8 mouse cellular contexts compared by ENCODE assay signal in the genomic region with DNA sequence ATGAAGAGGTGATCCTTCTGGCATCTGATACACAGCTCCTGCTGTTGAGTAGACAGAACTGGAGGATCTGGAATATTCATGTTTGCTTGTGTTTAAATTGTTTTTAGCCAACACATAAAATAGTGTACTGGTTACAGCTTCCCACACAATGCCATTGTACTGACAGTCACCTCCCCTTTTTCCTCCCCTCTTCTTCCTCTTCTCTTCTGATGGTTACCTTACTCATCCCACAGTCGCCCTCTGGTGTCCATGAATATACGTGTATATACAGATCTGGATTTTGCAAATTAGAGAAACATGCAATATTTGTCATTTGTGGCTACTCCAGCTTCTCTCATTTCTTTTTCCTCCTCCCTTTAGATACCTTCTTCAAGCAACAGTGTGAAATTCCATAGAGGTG. TPM values are rescaled to one million over a fixed set of nuclear protein-coding genes. Genes with fewer than 3 reads are reported as not detected.
DNase-seq lines count a peak whose midpoint lies in the region; ATAC-seq and TF ChIP-seq lines count a peak whose summit lies in the region.

No protein-coding gene starts in this region.

- TF ChIP-seq EP300 in liver, embryonic 14.5 days (IDR thresholded peaks at IDR 0.05; ENCODE audit: low read depth): no peak

- no peaks in the 10 kb centered on the region for H3K9me3 ChIP-seq in heart, embryonic 11.5 days (replicated peaks; ENCODE audit: control insufficient read depth, low read length)
- H3K9me3 ChIP-seq in liver, embryonic 14.5 days (ENCODE audit: control insufficient read depth, low read length): no peaks in the 10 kb centered on the region

- H3K27me3 ChIP-seq in heart, embryonic 11.5 days (ENCODE audit: control insufficient read depth, insufficient read depth, low read length): no peaks in the 10 kb centered on the region
- no peaks in the 10 kb centered on the region for H3K27me3 ChIP-seq in liver, embryonic 14.5 days (ENCODE audit: control insufficient read depth, insufficient read depth, low read length)

- DNase-seq in heart, postnatal 10 days: peak; percentile 32 to 44
- DNase-seq in 416B (ENCODE audit: low read depth) (peak; percentile 82), NIH3T3 (ENCODE audit: low read depth) (peak; percentile 35)
- peak in 1 of 3 experiments; percentile 7 for DNase-seq in liver, embryonic 14.5 days (ENCODE audit: low read depth in 3 of 3, low spot score in 3 of 3)
- DNase-seq in thymus, postnatal 10 days (ENCODE audit: low spot score in 2 of 2): peak; percentile 65 to 86
- no peak for DNase-seq in cerebellum, adult 11 months

- intact Hi-C loops in heart, postnatal 10 days (cut with DNase I): no loop called here

- H3K4me3 ChIP-seq in heart, embryonic 11.5 days (ENCODE audit: low read depth, low read length): no peak overlapping the region
- no peak overlapping the region for H3K4me3 ChIP-seq in liver, embryonic 14.5 days (ENCODE audit: insufficient read depth in 1 of 2, low read depth in 2 of 2, low read length in 2 of 2)

- H3K4me1 ChIP-seq in heart, embryonic 11.5 days (ENCODE audit: control insufficient read depth, insufficient read depth, low read length): no peaks in the 10 kb centered on the region
- no peaks in the 10 kb centered on the region for H3K4me1 ChIP-seq in liver, embryonic 14.5 days (replicated peaks; ENCODE audit: control insufficient read depth in 2 of 2, insufficient read depth in 2 of 2, low read length in 1 of 2)

- no peak overlapping the region for H3K27ac ChIP-seq in heart, embryonic 11.5 days (ENCODE audit: low read depth, low read length)
- no peak overlapping the region for H3K27ac ChIP-seq in liver, embryonic 14.5 days

- peak; percentile 42; the same call in 1 of the 2 replicates for TF ChIP-seq CTCF in liver, embryonic 14.5 days (IDR thresholded peaks at IDR 0.05; ENCODE audit: low read depth)

- 36% methylated on average over 2 of the region's 2 CpGs for WGBS in heart, embryonic 11.5 days (ENCODE audit: insufficient replicate concordance)
- WGBS in liver, embryonic 14.5 days (ENCODE audit: insufficient replicate concordance): 9% methylated on average over 2 of the region's 2 CpGs

- ATAC-seq in heart, embryonic 11.5 days (replicated peaks; ENCODE audit: insufficient number of reproducible peaks, low FRiP score, low TSS enrichment): no peak
- no peak for ATAC-seq in liver, embryonic 14.5 days (ENCODE audit: insufficient read depth)
- no peak for ATAC-seq in inflammation-experienced regulatory T-cells, adult 6 months

- no peak overlapping the region for H3K4me2 ChIP-seq in heart, embryonic 11.5 days
- H3K4me2 ChIP-seq in liver, embryonic 14.5 days (ENCODE audit: low read depth): no peak overlapping the region

- H3K36me3 ChIP-seq in heart, embryonic 11.5 days (ENCODE audit: control insufficient read depth, insufficient read depth, low read length): no peaks in the 10 kb centered on the region
- H3K36me3 ChIP-seq in liver, embryonic 14.5 days (replicated peaks; ENCODE audit: control insufficient read depth, insufficient read depth, low read depth): no peaks in the 10 kb centered on the region

- H3K9ac ChIP-seq in heart, embryonic 11.5 days (ENCODE audit: low read depth, low read length): no peak overlapping the region
- H3K9ac ChIP-seq in liver, embryonic 14.5 days (replicated peaks): no peak overlapping the region

RNA-seq across cellular contexts. Expression of gene Slfn1, which starts 1.5 kb away (rescaled TPM):
- under 1 TPM; 0.22 to 0.31 TPM for total RNA-seq in heart, postnatal 10 days (2021)
- polyA plus RNA-seq in heart, embryonic 11.5 days (2014; fragmentation: Nextera tagmentation; extraction: Ambion mirVana): not detected in 2 replicates
- 0.12 and 0.21 TPM in 2 replicates for polyA plus RNA-seq in liver, embryonic 14.5 days (2012; rRNA removed)
- polyA plus RNA-seq in liver, embryonic 14.5 days (2014; fragmentation: Nextera tagmentation; extraction: Ambion mirVana): 0.08 and 0.28 TPM in 2 replicates
- polyA plus RNA-seq in inflammation-experienced regulatory T-cells, adult 6 months (2017; shearing (Covaris generic)): 100 to 1,000 TPM; 143 to 239 (median 228) TPM

RNA-seq across cellular contexts. Expression of gene Slfn2, which starts 50.2 kb away (rescaled TPM):
- total RNA-seq in heart, postnatal 10 days (2021): 1 to 10 TPM; 2.5 to 3.0 TPM
- 2.4 and 2.7 TPM in 2 replicates for polyA plus RNA-seq in heart, embryonic 11.5 days (2014; fragmentation: Nextera tagmentation; extraction: Ambion mirVana)
- 2.4 and 3.6 TPM in 2 replicates for polyA plus RNA-seq in liver, embryonic 14.5 days (2012; rRNA removed)
- 7.4 and 8.8 TPM in 2 replicates for polyA plus RNA-seq in liver, embryonic 14.5 days (2014; fragmentation: Nextera tagmentation; extraction: Ambion mirVana)
- polyA plus RNA-seq in inflammation-experienced regulatory T-cells, adult 6 months (2017; shearing (Covaris generic)): 100 to 1,000 TPM; 817 to 952 (median 818) TPM

RNA-seq across cellular contexts. Expression of gene Slfn4, which starts 59.8 kb away (rescaled TPM):
- total RNA-seq in heart, postnatal 10 days (2021): under 1 TPM; 0.12 to 0.14 TPM
- polyA plus RNA-seq in heart, embryonic 11.5 days (2014; fragmentation: Nextera tagmentation; extraction: Ambion mirVana): 0.06 TPM in 1 of 2 replicates, not detected in the other
- 0.21 and 0.37 TPM in 2 replicates for polyA plus RNA-seq in liver, embryonic 14.5 days (2012; rRNA removed)
- 0.10 and 0.25 TPM in 2 replicates for polyA plus RNA-seq in liver, embryonic 14.5 days (2014; fragmentation: Nextera tagmentation; extraction: Ambion mirVana)
- under 1 TPM; 0.24 to 0.35 (median 0.26) TPM for polyA plus RNA-seq in inflammation-experienced regulatory T-cells, adult 6 months (2017; shearing (Covaris generic))

Comparison
In these comparisons a context has a peak if more than half of its experiments do, and no peak if none do; other contexts are left out.
1. RNA of gene Slfn1, which starts 1.5 kb away (polyA plus RNA-seq): 143 to 239 TPM in inflammation-experienced regulatory T-cells, adult 6 months; 0.08 to 0.28 TPM in liver, embryonic 14.5 days and not detected in heart, embryonic 11.5 days; every median in the first group is over 100 times any median in the second.
2. RNA of gene Slfn2, which starts 50.2 kb away (polyA plus RNA-seq): 817 to 952 TPM in inflammation-experienced regulatory T-cells, adult 6 months; 2.4 to 8.8 TPM in liver, embryonic 14.5 days and 2.4 to 2.7 TPM in heart, embryonic 11.5 days; every median in the first group is over 10 times any median in the second.